8 mouse cellular contexts compared by ENCODE assay signal in genomic region chr6:4489366-4490245, GRCm38 (mm10). TPM values are rescaled to one million over a fixed set of nuclear protein-coding genes. Genes with fewer than 3 reads are reported as not detected.
DNase-seq lines count a peak whose midpoint lies in the region; ATAC-seq and TF ChIP-seq lines count a peak whose summit lies in the region.

No protein-coding gene starts in this region.

- WGBS in forebrain, embryonic 12.5 days = 52% methylated on average over 6 of the region's 6 CpGs
- WGBS in forebrain, postnatal 0 days = 53% methylated on average over 6 of the region's 6 CpGs
- WGBS in hindbrain, embryonic 14.5 days = 51% methylated on average over 6 of the region's 6 CpGs
- WGBS in stomach, embryonic 15.5 days = 23% methylated on average over 6 of the region's 6 CpGs

- H3K27ac ChIP-seq in forebrain, embryonic 12.5 days = 0 out of 2 replicates have a peak overlapping the region, but pooled peaks have one; percentile 26
- H3K27ac ChIP-seq in forebrain, postnatal 0 days (ENCODE audit: low read depth, low read length) = no peak overlapping the region
- H3K27ac ChIP-seq in hindbrain, embryonic 14.5 days = peak overlapping the region; percentile 62; the same call in 1 of the 2 replicates
- H3K27ac ChIP-seq in stomach, embryonic 15.5 days = peak overlapping the region; percentile 88

- no peaks in the 10 kb centered on the region for H3K9me3 ChIP-seq in forebrain, embryonic 12.5 days
- H3K9me3 ChIP-seq in forebrain, postnatal 0 days (ENCODE audit: low read length) = no peaks in the 10 kb centered on the region
- no peaks in the 10 kb centered on the region for H3K9me3 ChIP-seq in hindbrain, embryonic 14.5 days (ENCODE audit: control insufficient read depth, low read length)
- no peaks in the 10 kb centered on the region for H3K9me3 ChIP-seq in stomach, embryonic 15.5 days

- H3K4me3 ChIP-seq in forebrain, embryonic 12.5 days (replicated peaks) = no peak overlapping the region
- no peak overlapping the region for H3K4me3 ChIP-seq in forebrain, postnatal 0 days (ENCODE audit: low read depth, low read length)
- no peak overlapping the region for H3K4me3 ChIP-seq in hindbrain, embryonic 14.5 days (replicated peaks; ENCODE audit: low read length)
- no peak overlapping the region; the same call in 1 of the 2 replicates for H3K4me3 ChIP-seq in stomach, embryonic 15.5 days (replicated peaks)

- no peak overlapping the region for H3K9ac ChIP-seq in forebrain, embryonic 12.5 days
- H3K9ac ChIP-seq in forebrain, postnatal 0 days = no peak overlapping the region
- no peak overlapping the region for H3K9ac ChIP-seq in hindbrain, embryonic 14.5 days
- no peak overlapping the region for H3K9ac ChIP-seq in stomach, embryonic 15.5 days

- peaks cover 17% of the 10 kb centered on the region; the same call in 1 of the 2 replicates for H3K4me1 ChIP-seq in forebrain, embryonic 12.5 days
- no peaks in the 10 kb centered on the region for H3K4me1 ChIP-seq in forebrain, postnatal 0 days (ENCODE audit: insufficient read depth)
- H3K4me1 ChIP-seq in hindbrain, embryonic 14.5 days (replicated peaks; ENCODE audit: control insufficient read depth, insufficient read depth, low read length) = 0 out of 2 replicates have a peak, but pooled peaks cover 10% of the 10 kb centered on the region
- H3K4me1 ChIP-seq in stomach, embryonic 15.5 days = 0 out of 2 replicates have a peak, but pooled peaks cover 5% of the 10 kb centered on the region

- no peaks in the 10 kb centered on the region for H3K27me3 ChIP-seq in forebrain, embryonic 12.5 days
- H3K27me3 ChIP-seq in forebrain, postnatal 0 days (ENCODE audit: insufficient read depth, low read length) = no peaks in the 10 kb centered on the region
- no peaks in the 10 kb centered on the region for H3K27me3 ChIP-seq in hindbrain, embryonic 14.5 days (ENCODE audit: control insufficient read depth, insufficient read depth, low read length)
- H3K27me3 ChIP-seq in stomach, embryonic 15.5 days (replicated peaks) = no peaks in the 10 kb centered on the region

- ATAC-seq in forebrain, embryonic 12.5 days (ENCODE audit: low FRiP score) = no peak
- ATAC-seq in forebrain, postnatal 0 days = no peak
- ATAC-seq in hindbrain, embryonic 14.5 days (ENCODE audit: low FRiP score) = no peak
- peak; percentile 84 for ATAC-seq in stomach, embryonic 15.5 days (ENCODE audit: insufficient read depth, low FRiP score, low read depth)

- no peaks in the 10 kb centered on the region for H3K36me3 ChIP-seq in forebrain, embryonic 12.5 days (replicated peaks)
- no peaks in the 10 kb centered on the region for H3K36me3 ChIP-seq in forebrain, postnatal 0 days (ENCODE audit: insufficient read depth)
- no peaks in the 10 kb centered on the region for H3K36me3 ChIP-seq in hindbrain, embryonic 14.5 days (replicated peaks; ENCODE audit: control insufficient read depth, insufficient read depth)
- H3K36me3 ChIP-seq in stomach, embryonic 15.5 days = no peaks in the 10 kb centered on the region

- TF ChIP-seq CTCF in forebrain, postnatal 0 days (IDR thresholded peaks at IDR 0.05; ENCODE audit: low read depth) = no peak

- H3K4me2 ChIP-seq in forebrain, embryonic 12.5 days = no peak overlapping the region
- H3K4me2 ChIP-seq in forebrain, postnatal 0 days (ENCODE audit: low read depth) = no peak overlapping the region
- no peak overlapping the region; the same call in 1 of the 2 replicates for H3K4me2 ChIP-seq in hindbrain, embryonic 14.5 days (replicated peaks)
- H3K4me2 ChIP-seq in stomach, embryonic 15.5 days = peak overlapping the region; percentile 43

- intact Hi-C loops in left cerebral cortex, postnatal 25 days (cut with DNase I) = no loop called here

- DNase-seq in forebrain, postnatal 0 days = no peak
- DNase-seq in gastrocnemius, adult 18-20 months (ENCODE audit: low spot score) = peak; percentile 66
- no peak for DNase-seq in hindbrain, embryonic 14.5 days (ENCODE audit: low spot score)
- peak; percentile 42 for DNase-seq in liver
- DNase-seq in left cerebral cortex, postnatal 25 days (ENCODE audit: low spot score in 2 of 2) = no peak
- DNase-seq in layer of hippocampus, postnatal 14 days (ENCODE audit: low spot score in 2 of 2) = no peak

RNA-seq across cellular contexts. Expression of gene Col1a2, which starts 15.0 kb away (rescaled TPM):
- polyA plus RNA-seq in forebrain, embryonic 12.5 days (2016; fragmentation: Nextera tagmentation; extraction: Ambion mirVana) = 146 and 193 TPM in 2 replicates
- 62.9 and 255 TPM in 2 replicates for total RNA-seq in forebrain, postnatal 0 days (2014; rRNA removed)
- polyA plus RNA-seq in forebrain, postnatal 0 days (2015; fragmentation: Nextera tagmentation; extraction: Ambion mirVana) = 39.6 and 43.2 TPM in 2 replicates
- 10 to 100 TPM; 67.9 to 81.6 TPM for total RNA-seq in gastrocnemius, adult 18-20 months (2021)
- polyA plus RNA-seq in hindbrain, embryonic 14.5 days (2014; fragmentation: Nextera tagmentation; extraction: Ambion mirVana) = 163 and 199 TPM in 2 replicates
- polyA plus RNA-seq in stomach, embryonic 15.5 days (2015; fragmentation: Nextera tagmentation; extraction: Ambion mirVana) = 740 and 755 TPM in 2 replicates
- total RNA-seq in left cerebral cortex, postnatal 25 days (2021) = 10 to 100 TPM; 26.8 to 32.8 TPM
- 10 to 100 TPM; 35.9 to 51.1 TPM for total RNA-seq in layer of hippocampus, postnatal 14 days (2021)

Comparison
In these comparisons a context has a peak if more than half of its experiments do, and no peak if none do; other contexts are left out.
1. DNase-seq: peak in gastrocnemius, adult 18-20 months (single experiment) and liver (single experiment); none in forebrain, postnatal 0 days (single experiment), hindbrain, embryonic 14.5 days (single experiment), left cerebral cortex, postnatal 25 days (0 of 2) and layer of hippocampus, postnatal 14 days (0 of 2).